Mouse (Mus musculus) C2C12 (cell line): ENCODE data around the gene Chrna3. TPM values are rescaled to one million over a fixed set of nuclear protein-coding genes. Genes with fewer than 3 reads are reported as not detected.

Source experiments
- H3K27me3 ChIP-seq: one replicate; pipeline ENCODE4 v1.6.1; 2011; ENCODE audit not compliant: control insufficient read depth, insufficient read depth, insufficient read length
- H3K36me3 ChIP-seq: one replicate; pipeline ENCODE4 v1.6.1; 2011; ENCODE audit not compliant: control insufficient read depth, insufficient read depth
- H3K4me3 ChIP-seq: one replicate; pipeline ENCODE4 v1.5.1; 2011; ENCODE audit warnings: mild to moderate bottlenecking, control low read depth; ENCODE audit not compliant: poor library complexity, insufficient read depth, severe bottlenecking
- H3K79me2 ChIP-seq: one replicate; pipeline ENCODE4 v1.6.1; 2011; ENCODE audit not compliant: control insufficient read depth, insufficient read depth
- H3K79me3 ChIP-seq: one replicate; pipeline ENCODE4 v1.6.1; 2011; ENCODE audit warnings: low read depth, control low read depth
- H3ac ChIP-seq: one replicate; pipeline ENCODE3; 2011; ENCODE audit warnings: low read depth; ENCODE audit not compliant: control insufficient read depth, insufficient read length
- CEBPB ChIP-seq: IDR thresholded peaks from one replicate; pipeline ENCODE4 v1.6.1; 2011; ENCODE audit warnings: low read depth, mild to moderate bottlenecking, control low read depth, moderate library complexity
- CTCF ChIP-seq: IDR thresholded peaks from one replicate; pipeline ENCODE4 v1.5.1; 2011; ENCODE audit not compliant: control insufficient read depth, insufficient read depth, insufficient read length
- FOSL1 ChIP-seq: IDR thresholded peaks from one replicate; pipeline ENCODE4 v1.8.0; 2011; ENCODE audit warnings: mild to moderate bottlenecking, low read length; ENCODE audit not compliant: poor library complexity, insufficient read depth, severe bottlenecking
- MAX ChIP-seq: IDR thresholded peaks from one replicate; pipeline ENCODE4 v1.6.1; 2011; ENCODE audit warnings: mild to moderate bottlenecking, control low read depth
- MYOD1 ChIP-seq: IDR thresholded peaks from one replicate; pipeline ENCODE4 v1.6.1; 2011; ENCODE audit warnings: low read depth; ENCODE audit not compliant: control insufficient read depth, insufficient read length
- MYOG ChIP-seq: IDR thresholded peaks from one replicate; pipeline ENCODE4 v1.6.1; 2011; ENCODE audit not compliant: control insufficient read depth, insufficient read length; ENCODE audit errors: extremely low read depth
- USF1 ChIP-seq: IDR thresholded peaks from one replicate; pipeline ENCODE4 v1.6.1; 2011; ENCODE audit warnings: low read depth, mild to moderate bottlenecking, control low read depth, moderate library complexity
- polyA plus RNA-seq: library from polyadenylated mRNA; unstranded; fragments of >200 nt; fragmentation: generic; extraction: Trizol; gene quantifications from one replicate; pipeline ENCODE4 v1.2.1, GENCODE M21; 2012; ENCODE audit warnings: missing spikeins

Chrna3 gene
- polyA plus RNA-seq, 1 experiment, result not detected

DNA sequence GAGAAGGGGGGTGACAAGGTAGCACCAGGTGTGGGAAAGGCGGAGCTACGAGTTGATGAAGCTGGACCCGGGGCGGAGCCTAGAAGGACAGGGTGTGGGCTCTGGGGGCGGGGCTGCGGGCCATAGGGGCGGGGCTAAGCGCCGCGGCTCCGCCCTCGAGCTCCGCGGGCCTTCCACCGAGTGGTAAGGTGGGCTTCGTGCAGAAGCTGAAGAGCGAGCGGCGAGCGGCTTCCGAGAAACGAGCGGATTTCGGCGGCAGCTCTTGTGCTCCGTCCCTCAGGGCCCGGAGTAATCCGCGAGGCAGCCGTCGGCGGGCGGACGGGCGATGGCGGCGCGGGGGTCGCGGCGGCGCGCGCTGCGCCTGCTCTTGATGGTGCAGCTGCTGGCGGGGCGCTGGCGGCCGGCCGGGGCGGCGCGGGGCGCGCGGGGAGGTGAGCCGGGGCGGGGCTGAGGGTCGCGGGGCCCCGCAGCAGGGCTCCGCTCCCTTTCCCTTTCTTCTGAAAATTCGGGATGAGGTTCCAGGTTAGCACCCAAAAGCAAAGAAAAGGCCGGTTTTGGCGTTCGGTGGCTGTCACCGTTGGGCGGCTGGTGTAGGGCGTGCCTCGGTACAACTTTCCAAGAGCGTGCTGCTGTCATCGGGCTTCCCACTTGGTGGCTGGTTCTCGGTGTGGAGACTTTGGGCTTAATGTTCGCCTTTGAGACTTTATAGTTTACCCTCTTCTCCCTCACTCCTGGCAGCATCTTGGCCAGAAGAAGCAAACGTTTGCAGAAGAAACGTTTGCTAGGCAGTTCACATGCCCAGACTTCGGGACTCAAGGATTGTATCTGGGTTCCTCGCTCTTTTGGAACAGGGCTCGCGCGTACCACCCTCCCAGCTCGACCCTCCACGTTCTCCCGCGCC is 44.8 kb downstream of the Chrna3 start:
- TF ChIP-seq CEBPB, result no peak
- no peak for TF ChIP-seq FOSL1
- no peak for TF ChIP-seq MYOG
- TF ChIP-seq MYOD1, result no peak
- TF ChIP-seq CTCF, result no peak
- TF ChIP-seq MAX, result no peak
- TF ChIP-seq USF1, result no peak
- H3K79me2 ChIP-seq, result no peaks in the 10 kb centered on the region

DNA sequence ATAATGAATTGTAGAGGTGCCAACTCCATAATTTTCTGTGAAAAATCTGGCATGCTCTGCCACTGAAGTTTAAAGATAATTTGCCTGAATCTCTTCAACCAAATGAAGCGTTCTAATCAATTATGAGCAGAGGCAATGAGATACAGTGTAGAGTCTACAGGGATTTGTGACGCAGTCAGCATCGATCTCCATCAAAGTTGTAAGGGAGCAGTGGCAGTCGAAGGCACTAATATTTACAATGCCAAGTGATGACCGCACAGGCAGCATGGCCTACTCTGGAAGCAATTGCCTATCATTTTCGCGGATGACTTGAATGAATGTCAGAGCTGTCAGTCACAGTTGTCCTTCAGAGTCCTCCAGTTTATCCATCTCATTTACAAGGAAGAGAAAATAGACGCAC is 45.7 kb downstream of the Chrna3 start, which contains the start of gene Chrna5:
TSS of gene Chrna5 (plus strand) at position 207 of the 400 bp plus-strand sequence.
- peaks cover 29% of the 10 kb centered on the region for H3K27me3 ChIP-seq
- no peak within 1 kb of the TSS for H3K4me3 ChIP-seq
- H3K36me3 ChIP-seq, result no peaks in the 10 kb centered on the region
- no peaks in the 10 kb centered on the region for H3K79me2 ChIP-seq
- TF ChIP-seq USF1 (no peak), MAX (no peak), MYOG (no peak), FOSL1 (no peak), CTCF (no peak), MYOD1 (no peak), CEBPB (no peak)
- H3K79me3 ChIP-seq, result no peaks in the 10 kb centered on the region
- no peak within 1 kb of the TSS for H3ac ChIP-seq

More for the DNA sequence above, 44.8 kb downstream of the Chrna3 start:
- H3K4me3 ChIP-seq, result no peak overlapping the region
- H3ac ChIP-seq, result no peak overlapping the region
- peaks cover 29% of the 10 kb centered on the region for H3K27me3 ChIP-seq
- H3K79me3 ChIP-seq, result no peaks in the 10 kb centered on the region
- H3K36me3 ChIP-seq, result no peaks in the 10 kb centered on the region

DNA sequence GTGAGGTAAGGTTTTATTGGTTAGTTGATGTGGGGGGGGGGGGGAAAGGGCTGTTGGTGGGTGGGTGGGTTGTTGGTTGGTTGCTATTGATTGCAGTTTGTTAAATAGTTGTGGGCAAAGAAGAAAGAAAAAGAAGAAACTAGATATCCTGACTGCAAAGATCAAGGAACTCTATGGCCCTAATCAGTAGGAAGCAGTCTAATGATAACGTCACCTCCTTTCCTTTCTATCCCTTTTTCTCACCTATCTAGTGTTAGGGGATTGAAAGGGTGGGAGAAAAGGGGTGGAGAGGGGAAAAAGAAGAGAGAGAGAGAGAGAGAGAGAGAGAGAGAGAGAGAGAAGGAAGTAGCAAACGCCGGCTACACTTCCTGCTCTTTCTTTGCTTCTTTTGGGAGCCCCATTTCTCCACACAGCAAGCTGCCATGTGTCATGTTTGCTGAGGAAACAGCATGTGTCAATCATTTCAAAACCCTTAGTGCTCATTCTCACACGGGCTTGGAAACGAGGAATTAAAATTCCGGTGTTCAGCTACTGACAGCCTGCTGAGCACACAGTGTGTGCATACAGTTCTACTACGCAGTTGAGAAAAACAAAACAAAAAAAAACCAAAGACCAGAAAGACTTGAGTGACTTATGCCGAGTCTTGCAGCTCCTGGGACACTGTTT is 56.3 kb downstream of the Chrna3 start:
- Histone ChIP-seq H3ac (no peak overlapping the region), H3K4me3 (no peak overlapping the region), H3K79me2 (no peaks in the 10 kb centered on the region), H3K79me3 (no peaks in the 10 kb centered on the region), H3K27me3 (peaks cover 4% of the 10 kb centered on the region), H3K36me3 (no peaks in the 10 kb centered on the region)
- TF ChIP-seq USF1 (no peak), MAX (no peak), CTCF (no peak), FOSL1 (no peak), MYOD1 (no peak), MYOG (no peak), CEBPB (no peak)

DNA sequence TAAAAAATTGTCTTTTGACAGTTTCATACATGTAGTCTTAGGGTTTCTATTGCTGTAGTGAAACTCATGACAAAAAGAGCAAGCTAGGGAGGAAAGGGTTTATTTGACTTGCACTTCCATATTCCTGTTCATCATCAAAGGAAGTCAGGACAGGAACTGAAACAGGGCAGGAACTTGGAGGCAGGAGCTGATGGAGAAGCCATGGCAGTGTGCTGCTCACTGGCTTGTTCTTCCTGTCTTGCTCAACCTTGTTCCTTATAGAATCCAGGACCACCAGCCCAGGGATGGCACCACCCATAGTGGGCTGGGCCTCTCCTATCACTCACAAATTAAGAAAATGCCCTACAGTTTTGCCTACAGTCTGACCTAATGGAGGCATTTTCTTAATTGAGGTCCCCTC is 62.7 kb downstream of the Chrna3 start:
- Histone ChIP-seq H3K79me2 (no peaks in the 10 kb centered on the region), H3ac (no peak overlapping the region), H3K36me3 (peaks cover 13% of the 10 kb centered on the region), H3K27me3 (no peaks in the 10 kb centered on the region), H3K79me3 (no peaks in the 10 kb centered on the region), H3K4me3 (no peak overlapping the region)
- TF ChIP-seq MYOG (no peak), CEBPB (no peak), CTCF (no peak), USF1 (no peak), MAX (no peak), MYOD1 (no peak)

DNA sequence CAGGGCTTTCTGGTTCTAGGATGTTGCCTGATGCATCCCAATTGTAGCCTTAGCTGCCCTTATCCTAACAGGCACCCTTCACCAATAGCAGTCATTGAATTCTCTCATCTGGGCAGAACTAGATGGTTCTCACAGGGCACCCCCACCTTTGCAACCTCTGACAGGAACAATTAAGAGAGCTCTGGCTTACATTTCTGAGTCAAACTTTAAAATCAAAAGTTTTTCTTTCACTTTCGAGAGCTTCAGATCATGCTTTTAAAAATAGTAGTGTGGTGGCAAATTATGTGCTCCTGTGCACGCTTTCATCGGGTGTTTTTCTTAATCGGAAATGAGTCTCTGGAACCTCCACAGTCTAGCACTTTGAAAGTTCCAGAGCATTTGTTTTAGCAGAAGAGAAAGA is 65.3 kb downstream of the Chrna3 start:
- Histone ChIP-seq H3K79me2 (no peaks in the 10 kb centered on the region), H3ac (no peak overlapping the region), H3K4me3 (no peak overlapping the region), H3K79me3 (no peaks in the 10 kb centered on the region), H3K27me3 (no peaks in the 10 kb centered on the region), H3K36me3 (peaks cover 38% of the 10 kb centered on the region)
- TF ChIP-seq CTCF (no peak), FOSL1 (no peak), MYOD1 (no peak), USF1 (no peak), MAX (no peak), MYOG (no peak), CEBPB (no peak)

Other genes starting within 250 kb of the Chrna3 start
- 7.8 TPM for gene Ireb2, start 162.8 kb downstream of the Chrna3 start, polyA plus RNA-seq
- gene Hykk, start 109.3 kb downstream of the Chrna3 start, polyA plus RNA-seq, result 0.08 TPM
- 211 TPM for gene Psma4, start 75.8 kb downstream of the Chrna3 start, polyA plus RNA-seq
- gene AY074887, start 75.6 kb downstream of the Chrna3 start, polyA plus RNA-seq, result 0.13 TPM
- gene Chrna5, start 45.7 kb downstream of the Chrna3 start, polyA plus RNA-seq, result not detected
- gene Chrnb4, start 22.2 kb upstream of the Chrna3 start, polyA plus RNA-seq, result 0.01 TPM
- 6.3 TPM for gene Ube2q2, start 122.3 kb upstream of the Chrna3 start, polyA plus RNA-seq
- 26.5 TPM for gene Fbxo22, start 182.4 kb upstream of the Chrna3 start, polyA plus RNA-seq